Mouse (Mus musculus): ENCODE measurements at regions not wholly inside any gene's neighbourhood (a gene's known extent, or its start where the extent isn't known, plus 50 kb on each side); places are given as distances from the start of the nearest gene placed in this dataset.
"Not testable (repeated sequence)": the region's sequence is repeated elsewhere in the genome, so short reads cannot be mapped to it uniquely, and the experiment has no call there.

- DNase-seq (ENCODE audit: extremely low spot score, low spot score), result not testable (repeated sequence)
These were observed 262.6 kb upstream of the Ywhaq start for GRCm38 (mm10) chr12:21680026-21680425.

- not testable (repeated sequence) for DNase-seq (ENCODE audit: extremely low spot score, low spot score)
These were observed 231.9 kb upstream of the Ywhaq start for GRCm38 (mm10) chr12:21649381-21649780.

GRCm38 (mm10) chr12:21613781-21614180 is 196.3 kb upstream of the Ywhaq start:
- peak; percentile 67 for DNase-seq (ENCODE audit: extremely low spot score, low spot score)

GRCm38 (mm10) chr12:21568415-21569040 is 151.1 kb upstream of the Ywhaq start:
- DNase-seq (ENCODE audit: extremely low spot score, low spot score), result no peak

GRCm38 (mm10) chr12:21543962-21544361 is 126.5 kb upstream of the Ywhaq start:
- not testable (repeated sequence) for DNase-seq (ENCODE audit: extremely low spot score, low spot score)

GRCm38 (mm10) chr12:21543153-21543894 is 125.9 kb upstream of the Ywhaq start:
- DNase-seq (ENCODE audit: extremely low spot score, low spot score), result peak; percentile 56

GRCm38 (mm10) chr12:21531766-21532165 is 114.3 kb upstream of the Ywhaq start:
- DNase-seq (ENCODE audit: extremely low spot score, low spot score), result no peak

- not testable (repeated sequence) for DNase-seq (ENCODE audit: extremely low spot score, low spot score)
These were observed 111.9 kb upstream of the Ywhaq start for GRCm38 (mm10) chr12:21529367-21529766.

- DNase-seq (ENCODE audit: extremely low spot score, low spot score), result not testable (repeated sequence)
These were observed 109.9 kb upstream of the Ywhaq start for GRCm38 (mm10) chr12:21527336-21527735.

GRCm38 (mm10) chr12:21526906-21527305 is 109.5 kb upstream of the Ywhaq start:
- not testable (repeated sequence) for DNase-seq (ENCODE audit: extremely low spot score, low spot score)

GRCm38 (mm10) chr12:21525567-21525966 is 108.1 kb upstream of the Ywhaq start:
- DNase-seq (ENCODE audit: extremely low spot score, low spot score), result not testable (repeated sequence)

- no peak for DNase-seq (ENCODE audit: extremely low spot score, low spot score)
These were observed 105.2 kb upstream of the Ywhaq start for GRCm38 (mm10) chr12:21522621-21523020.

GRCm38 (mm10) chr12:21519058-21519457 is 101.6 kb upstream of the Ywhaq start:
- no peak for DNase-seq (ENCODE audit: extremely low spot score, low spot score)

GRCm38 (mm10) chr12:21512736-21513135 is 95.3 kb upstream of the Ywhaq start:
- no peak for DNase-seq (ENCODE audit: extremely low spot score, low spot score)

GRCm38 (mm10) chr12:21511043-21511665 is 93.7 kb upstream of the Ywhaq start:
- no peak for DNase-seq (ENCODE audit: extremely low spot score, low spot score)

- no peak for DNase-seq (ENCODE audit: extremely low spot score, low spot score)
These were observed 89.6 kb upstream of the Ywhaq start for GRCm38 (mm10) chr12:21507080-21507479.

GRCm38 (mm10) chr12:21505731-21506368 is 88.4 kb upstream of the Ywhaq start:
- DNase-seq (ENCODE audit: extremely low spot score, low spot score), result no peak

- no peak for DNase-seq (ENCODE audit: extremely low spot score, low spot score)
These were observed 85.8 kb upstream of the Ywhaq start for GRCm38 (mm10) chr12:21503250-21503649.

GRCm38 (mm10) chr12:21496974-21497373 is 79.5 kb upstream of the Ywhaq start:
- no peak for DNase-seq (ENCODE audit: extremely low spot score, low spot score)

- no peak for DNase-seq (ENCODE audit: extremely low spot score, low spot score)
These were observed 78.1 kb upstream of the Ywhaq start for GRCm38 (mm10) chr12:21495511-21495910.

GRCm38 (mm10) chr12:21493471-21493870 is 76.0 kb upstream of the Ywhaq start:
- DNase-seq (ENCODE audit: extremely low spot score, low spot score), result no peak
